Mouse (Mus musculus) CH12.LX (cell line): ENCODE results near the gene Pon2. TPM values are rescaled to one million over a fixed set of nuclear protein-coding genes. Genes with fewer than 3 reads are reported as not detected.
A peak's percentile ranks its signal among the peaks of the same experiment; 100 is the strongest.

ENCODE experiments used
- DNase-seq: peaks from one replicate; pipeline ENCODE4 v3.0.0-alpha.2; 2013; ENCODE audit errors: extremely low read depth
- H3K27ac ChIP-seq: 2 replicates; pipeline ENCODE4 v1.5.1; 2012; ENCODE audit warnings: low read depth, mild to moderate bottlenecking, control low read depth, moderate library complexity; ENCODE audit not compliant: insufficient read depth
- H3K27me3 ChIP-seq: replicated peaks from 2 replicates; pipeline ENCODE3; 2012; ENCODE audit warnings: inconsistent platforms
- H3K36me3 ChIP-seq, 2 experiments: replicated peaks in 1 of 2; 2 replicates each; pipeline versions ENCODE3 to v1.6.1; 2012; ENCODE audit warnings: inconsistent platforms in 1 of 2, low read length in 1 of 2, mild to moderate bottlenecking in 1 of 2, mixed read lengths in 1 of 2, moderate library complexity in 1 of 2; ENCODE audit not compliant: control insufficient read depth in 1 of 2, insufficient read depth in 1 of 2
- H3K4me1 ChIP-seq, 2 experiments: 2 replicates each; pipeline ENCODE4 v1.6.1; 2012; ENCODE audit warnings: inconsistent platforms in 1 of 2, moderate library complexity in 1 of 2; ENCODE audit not compliant: insufficient read depth in 2 of 2, control insufficient read depth in 1 of 2
- H3K4me2 ChIP-seq: 2 replicates; pipeline ENCODE4 v1.6.1; 2012; ENCODE audit warnings: low read depth, mild to moderate bottlenecking, control low read depth; ENCODE audit not compliant: poor library complexity, insufficient read depth, severe bottlenecking
- H3K4me3 ChIP-seq, 3 experiments: fragments of 150-350 bp in 1 of 3; sonication (generic) in 1 of 3; replicated peaks in 1 of 3; 2 replicates each; pipeline versions ENCODE3 to v1.5.1; 2011 to 2012; ENCODE audit warnings: low read depth in 2 of 3, low read length in 2 of 3, mild to moderate bottlenecking in 2 of 3, moderate library complexity in 2 of 3, control low read depth in 1 of 3, improper control_type of control experiment in 1 of 3, inconsistent platforms in 1 of 3, mixed read lengths in 1 of 3; ENCODE audit not compliant: poor library complexity in 1 of 3
- H3K79me2 ChIP-seq: replicated peaks from 2 replicates; pipeline ENCODE4 v1.6.1; 2012; ENCODE audit warnings: mild to moderate bottlenecking, moderate library complexity; ENCODE audit not compliant: control insufficient read depth, poor library complexity, insufficient read depth, severe bottlenecking; ENCODE audit errors: extremely low read depth
- H3K9ac ChIP-seq: 2 replicates; pipeline ENCODE4 v1.6.1; 2012; ENCODE audit warnings: low read depth, mild to moderate bottlenecking, control low read depth, moderate library complexity; ENCODE audit not compliant: insufficient read depth
- H3K9me3 ChIP-seq: replicated peaks from 2 replicates; pipeline ENCODE3; 2012; ENCODE audit warnings: low read length, inconsistent platforms, mixed read lengths
- BHLHE40 ChIP-seq: IDR thresholded peaks from 2 replicates; pipeline ENCODE4 v1.6.1; 2011; ENCODE audit warnings: mild to moderate bottlenecking, low read depth, low read length, improper control_type of control experiment
- ELF1 ChIP-seq: IDR thresholded peaks from 2 replicates; pipeline ENCODE4 v1.6.1; 2014; ENCODE audit warnings: low read depth, mild to moderate bottlenecking, inconsistent platforms, low read length, improper control_type of control experiment
- EP300 ChIP-seq: IDR thresholded peaks from 2 replicates; pipeline ENCODE4 v1.6.1; 2011; ENCODE audit warnings: low read length, improper control_type of control experiment
- ETS1 ChIP-seq: conservative IDR thresholded peaks from 2 replicates; pipeline ENCODE4 v1.6.1; 2012; ENCODE audit warnings: low read depth, mild to moderate bottlenecking, inconsistent platforms, low read length, improper control_type of control experiment, moderate library complexity
- HCFC1 ChIP-seq: IDR thresholded peaks from 2 replicates; pipeline ENCODE4 v1.6.1; 2012; ENCODE audit warnings: low read depth, mild to moderate bottlenecking, inconsistent platforms, low read length, improper control_type of control experiment
- IRF4 ChIP-seq: IDR thresholded peaks from 2 replicates; pipeline ENCODE4 v1.6.1; 2014; ENCODE audit warnings: low read depth, mild to moderate bottlenecking, inconsistent platforms, low read length, improper control_type of control experiment
- JUN ChIP-seq: IDR thresholded peaks from 2 replicates; pipeline ENCODE4 v1.6.1; 2011; ENCODE audit warnings: low read depth, mild to moderate bottlenecking, low read length, improper control_type of control experiment, moderate library complexity; ENCODE audit not compliant: insufficient read depth
- KAT2A ChIP-seq: IDR thresholded peaks from 2 replicates; pipeline ENCODE4 v1.6.1; 2012; ENCODE audit warnings: low read length, improper control_type of control experiment, inconsistent platforms; ENCODE audit not compliant: insufficient replicate concordance
- MAFK ChIP-seq: IDR thresholded peaks from 2 replicates; pipeline ENCODE4 v1.6.1; 2011; ENCODE audit warnings: low read length, improper control_type of control experiment; ENCODE audit not compliant: insufficient replicate concordance
- MAX ChIP-seq: IDR thresholded peaks from 2 replicates; pipeline ENCODE4 v1.6.1; 2011; ENCODE audit warnings: low read length, improper control_type of control experiment
- MAZ ChIP-seq: IDR thresholded peaks from 2 replicates; pipeline ENCODE4 v1.6.1; 2012; ENCODE audit warnings: low read depth, mild to moderate bottlenecking, inconsistent platforms, low read length, improper control_type of control experiment, moderate library complexity
- MEF2A ChIP-seq: IDR thresholded peaks from 2 replicates; pipeline ENCODE4 v1.6.1; 2014; ENCODE audit warnings: low read depth, mild to moderate bottlenecking, inconsistent platforms, low read length, improper control_type of control experiment, borderline replicate concordance
- MXI1 ChIP-seq: IDR thresholded peaks from 2 replicates; pipeline ENCODE4 v1.6.1; 2011; ENCODE audit warnings: mild to moderate bottlenecking, low read depth, low read length, improper control_type of control experiment
- MYC ChIP-seq: IDR thresholded peaks from 2 replicates; pipeline ENCODE4 v1.6.1; 2011; ENCODE audit warnings: low read depth, mild to moderate bottlenecking, improper control_type of control experiment, low read length
- PAX5 ChIP-seq: IDR thresholded peaks from 2 replicates; pipeline ENCODE4 v1.6.1; 2012; ENCODE audit warnings: low read length, inconsistent platforms, mixed read lengths
- POLR2A ChIP-seq: IDR thresholded peaks from 2 replicates; pipeline ENCODE4 v1.6.1; 2011; ENCODE audit warnings: low read depth, mild to moderate bottlenecking, improper control_type of control experiment, low read length
- POLR2AphosphoS2 ChIP-seq: IDR thresholded peaks from 2 replicates; pipeline ENCODE4 v1.6.1; 2011; ENCODE audit warnings: low read depth, low read length, improper control_type of control experiment
- RAD21 ChIP-seq: IDR thresholded peaks from 2 replicates; pipeline ENCODE4 v1.6.1; 2011; ENCODE audit warnings: low read depth, mild to moderate bottlenecking, low read length, improper control_type of control experiment, moderate library complexity
- SIN3A ChIP-seq: IDR thresholded peaks from 2 replicates; pipeline ENCODE4 v1.6.1; 2012; ENCODE audit warnings: low read length, improper control_type of control experiment, inconsistent platforms
- SMC3 ChIP-seq: IDR thresholded peaks from 2 replicates; pipeline ENCODE4 v1.6.1; 2011; ENCODE audit warnings: low read depth, low read length, improper control_type of control experiment
- TBP ChIP-seq: conservative IDR thresholded peaks from 2 replicates; pipeline ENCODE4 v1.6.1; 2011; ENCODE audit warnings: low read depth, low read length, improper control_type of control experiment
- TCF12 ChIP-seq: IDR thresholded peaks from 2 replicates; pipeline ENCODE4 v1.6.1; 2014; ENCODE audit warnings: low read depth, mild to moderate bottlenecking, inconsistent platforms, low read length, improper control_type of control experiment
- UBTF ChIP-seq: IDR thresholded peaks from 2 replicates; pipeline ENCODE4 v1.6.1; 2012; ENCODE audit warnings: low read depth, mild to moderate bottlenecking, inconsistent platforms, low read length, improper control_type of control experiment, moderate library complexity
- USF1 ChIP-seq: IDR thresholded peaks from 2 replicates; pipeline ENCODE4 v1.6.1; 2014; ENCODE audit warnings: low read depth, mild to moderate bottlenecking, inconsistent platforms, low read length, improper control_type of control experiment
- USF2 ChIP-seq: conservative IDR thresholded peaks from 2 replicates; pipeline ENCODE4 v1.6.1; 2011; ENCODE audit warnings: low read depth, low read length, improper control_type of control experiment
- ZC3H11A ChIP-seq: IDR thresholded peaks from 2 replicates; pipeline ENCODE4 v1.6.1; 2012; ENCODE audit warnings: low read depth, mild to moderate bottlenecking, inconsistent platforms, low read length, improper control_type of control experiment
- ZKSCAN1 ChIP-seq: IDR thresholded peaks from 2 replicates; pipeline ENCODE4 v1.6.1; 2012; ENCODE audit warnings: low read depth, inconsistent platforms, low read length, improper control_type of control experiment, borderline replicate concordance
- ZMIZ1 ChIP-seq: IDR thresholded peaks from 2 replicates; pipeline ENCODE4 v1.6.1; 2012; ENCODE audit warnings: low read depth, mild to moderate bottlenecking, inconsistent platforms, low read length, improper control_type of control experiment
- dilution Hi-C: fragments of 300-500 bp; cut with MboI; formaldehyde crosslinking; loops from 2 replicates; pipeline ENCODE4 v1.14.3; 2020; ENCODE audit warnings: low sequenced_read_pairs; ENCODE audit not compliant: extremely low pct_unique_long_range_greater_than_20kb, extremely low pct_ligation_motif_present
- in situ Hi-C: fragments of 300-500 bp; cut with MboI; formaldehyde crosslinking; loops from 3 replicates; pipeline ENCODE4 v1.14.3; 2019; ENCODE audit warnings: low sequenced_read_pairs, low pct_ligation_motif_present, low pct_unique_long_range_greater_than_20kb, mixed read lengths
- polyA plus RNA-seq: library from polyadenylated mRNA; unstranded; fragments of >175 nt; gene quantifications from 2 replicates; pipeline ENCODE4 v1.2.1, GENCODE M21; 2012; ENCODE audit warnings: low read depth; ENCODE audit not compliant: insufficient read length
- total RNA-seq, 2 experiments: library from RNA; depleted of rRNA; stranded (reverse); fragments of 300-350 nt in 1 of 2; fragments of >200 nt in 1 of 2; gene quantifications; 2 replicates each; pipeline ENCODE4 v1.2.3; 2012 to 2014

Pon2 gene
- total and polyA plus RNA-seq, 3 experiments: 14.2 to 36.2 (median 32.0) TPM

DNA sequence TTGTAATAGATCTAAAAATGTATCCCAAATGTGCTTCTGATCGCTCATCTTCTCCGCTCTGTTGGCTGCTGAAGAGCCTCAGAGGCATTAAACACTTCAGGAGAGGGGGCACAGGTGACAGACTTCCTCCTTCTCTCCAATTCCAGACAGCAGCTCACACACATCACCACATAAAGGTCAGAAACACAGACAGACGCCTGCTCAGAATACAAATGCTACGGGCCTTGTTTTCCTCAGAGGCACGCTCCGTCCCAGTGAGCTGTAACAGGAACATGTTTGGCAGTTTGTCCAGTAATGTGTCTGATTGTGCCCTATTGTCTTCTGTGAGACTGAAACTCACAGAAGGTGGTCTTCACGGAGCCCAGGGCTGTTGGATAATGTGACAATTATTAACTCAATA is 15.8 kb downstream of the Pon2 start:
- Histone ChIP-seq H3K79me2 (no peaks in the 10 kb centered on the region), H3K4me1 (peaks cover 4 to 53% of the 10 kb centered on the region in 2 experiments), H3K27ac (no peak overlapping the region), H3K9ac (no peak overlapping the region), H3K4me3 (no peak overlapping the region), H3K4me2 (no peak overlapping the region), H3K36me3 (peaks cover 7 to 46% of the 10 kb centered on the region in 2 experiments), H3K9me3 (no peaks in the 10 kb centered on the region), H3K27me3 (no peaks in the 10 kb centered on the region)
- dilution Hi-C loops: no loop called here
- no peak for DNase-seq
- TF ChIP-seq MAX (no peak), MXI1 (no peak), UBTF (no peak), ZC3H11A (no peak), POLR2A (no peak), RAD21 (no peak), HCFC1 (no peak), POLR2AphosphoS2 (no peak), MAZ (no peak), MAFK (no peak)
- in situ Hi-C loops: no loop called here

DNA sequence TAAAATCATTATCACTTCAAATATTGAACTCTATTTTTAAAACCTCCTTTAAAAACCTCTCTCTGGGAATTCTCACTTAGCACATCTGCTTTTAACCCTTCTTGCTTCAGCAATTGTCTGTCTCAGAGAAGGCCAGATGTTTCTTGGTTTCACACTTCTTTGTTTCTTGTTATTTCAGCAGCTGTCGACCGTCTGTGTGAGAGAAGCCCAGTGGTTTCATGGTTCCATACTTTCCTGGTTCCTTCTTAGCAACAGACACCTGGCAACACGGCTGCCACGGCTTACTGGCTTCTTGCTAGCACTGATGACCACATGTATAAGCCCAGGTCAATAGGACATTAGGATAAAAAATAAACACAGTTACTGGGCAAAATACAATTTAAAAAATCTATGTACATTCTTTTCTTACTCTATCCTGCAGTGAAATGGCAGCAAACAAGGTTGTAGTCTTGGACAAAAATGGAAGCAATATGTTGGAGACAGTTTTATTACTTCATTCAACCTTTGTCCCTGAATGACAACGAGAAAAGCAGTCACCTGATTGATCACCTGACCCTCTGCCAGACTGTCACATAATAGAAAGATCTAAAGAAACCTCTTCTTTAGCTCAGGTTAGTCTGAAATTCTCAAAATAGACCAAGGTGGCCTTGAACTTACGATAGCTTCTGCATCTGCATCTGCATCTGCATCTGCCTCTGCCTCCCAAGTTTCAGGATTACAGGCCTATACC is 17.5 kb downstream of the Pon2 start:
- TF ChIP-seq SIN3A (peak; percentile 15; the same call in 1 of the 2 replicates), MEF2A (peak; percentile 82), ETS1 (peak; percentile 92), ELF1 (no peak), USF1 (peak; percentile 43), BHLHE40 (peak; percentile 65; the same call in 1 of the 2 replicates), PAX5 (no peak), MAFK (0 out of 2 replicates have a peak, but pooled peaks have one; percentile 61), SMC3 (no peak), TBP (no peak), IRF4 (peak; percentile 91), EP300 (peak; percentile 94), ZMIZ1 (no peak), JUN (peak; percentile 48; the same call in 1 of the 2 replicates), ZC3H11A (no peak), USF2 (peak; percentile 60), MYC (peak; percentile 25; the same call in 1 of the 2 replicates), UBTF (no peak), HCFC1 (no peak), KAT2A (no peak), TCF12 (peak; percentile 100), ZKSCAN1 (no peak), MAX (peak; percentile 65; the same call in 1 of the 2 replicates)
- no peaks in the 10 kb centered on the region for H3K27me3 ChIP-seq
- H3K4me3 ChIP-seq: no peak overlapping the region
- in situ Hi-C loops: no loop called here
- H3K9ac ChIP-seq: no peak overlapping the region
- H3K4me1 ChIP-seq: peaks cover 4 to 51% of the 10 kb centered on the region in 2 experiments
- peaks cover 7 to 53% of the 10 kb centered on the region in 2 experiments for H3K36me3 ChIP-seq
- DNase-seq: peak; percentile 82
- peak overlapping the region; percentile 41; the same call in 1 of the 2 replicates for H3K27ac ChIP-seq
- no peaks in the 10 kb centered on the region for H3K79me2 ChIP-seq
- dilution Hi-C loops: no loop called here
- H3K9me3 ChIP-seq: no peaks in the 10 kb centered on the region
- H3K4me2 ChIP-seq: peak overlapping the region; percentile 38
